Mouse (Mus musculus) intestine, embryonic 16.5 days (tissue): ENCODE data around the gene Nedd4. TPM values are rescaled to one million over a fixed set of nuclear protein-coding genes. Genes with fewer than 3 reads are reported as not detected.

Source experiments
- ATAC-seq: fragments of 200-750 bp; cut with Nextera tagmentation; 2 replicates; pipeline ENCODE4 v1.8.0; 2017; ENCODE audit warnings: moderate TSS enrichment, moderate library complexity
- H3K27ac ChIP-seq: fragments of 300-500 bp; sonication (generic); 2 replicates; pipeline ENCODE4 v1.5.1; 2014; ENCODE audit warnings: mild to moderate bottlenecking, low read length
- H3K27me3 ChIP-seq: fragments of 300-500 bp; sonication (generic); replicated peaks from 2 replicates; pipeline ENCODE4 v1.6.1; 2014; ENCODE audit warnings: low read length, control low read depth, mixed read lengths; ENCODE audit not compliant: control insufficient read depth, insufficient read depth
- H3K36me3 ChIP-seq: fragments of 300-500 bp; sonication (generic); 2 replicates; pipeline ENCODE4 v1.6.1; 2014; ENCODE audit warnings: low read length, control low read depth; ENCODE audit not compliant: control insufficient read depth, insufficient read depth
- H3K4me1 ChIP-seq: fragments of 300-500 bp; sonication (generic); 2 replicates; pipeline ENCODE4 v1.6.1; 2014; ENCODE audit warnings: low read length, control low read depth, mixed read lengths; ENCODE audit not compliant: control insufficient read depth, insufficient read depth
- H3K4me2 ChIP-seq: fragments of 300-500 bp; sonication (generic); 2 replicates; pipeline ENCODE4 v1.6.1; 2014; ENCODE audit warnings: low read depth, low read length, control low read depth
- H3K4me3 ChIP-seq: fragments of 300-500 bp; sonication (generic); 2 replicates; pipeline ENCODE4 v1.5.1; 2014; ENCODE audit warnings: mild to moderate bottlenecking, low read length
- H3K9ac ChIP-seq: fragments of 300-500 bp; sonication (generic); 2 replicates; pipeline ENCODE4 v1.6.1; 2014; ENCODE audit warnings: low read depth, low read length
- H3K9me3 ChIP-seq: fragments of 300-500 bp; sonication (generic); 2 replicates; pipeline ENCODE4 v1.6.1; 2016; ENCODE audit warnings: low read length, control low read depth; ENCODE audit not compliant: control insufficient read depth
- WGBS: fragments of 180-500 bp; shearing (Covaris S2); extraction: QIAGEN DNeasy Blood & Tissue Kit; methylation state at CpG from one replicate; pipeline ENCODE4 v1.1.7; 2014; 5-methylcytosine and 5-hydroxymethylcytosine counted together
- polyA plus RNA-seq: library from polyadenylated mRNA; unstranded; fragments of >200 nt; fragmentation: Nextera tagmentation; extraction: Ambion mirVana; gene quantifications from 2 replicates; pipeline ENCODE4 v1.2.1, GENCODE M21; 2015

Gene Nedd4
- polyA plus RNA-seq, 1 experiment from 2014 or later = 409 TPM

- H3K27ac ChIP-seq = no peak overlapping the region
- WGBS = 38% methylated on average over 4 of the region's 4 CpGs
- no peaks in the 10 kb centered on the region for H3K36me3 ChIP-seq
- H3K9ac ChIP-seq = no peak overlapping the region
- H3K9me3 ChIP-seq = no peaks in the 10 kb centered on the region
- H3K4me1 ChIP-seq = peaks cover 19% of the 10 kb centered on the region
- H3K4me2 ChIP-seq = no peak overlapping the region
- ATAC-seq = no peak
- H3K4me3 ChIP-seq = no peak overlapping the region
- no peaks in the 10 kb centered on the region for H3K27me3 ChIP-seq
Observed at GRCm38 (mm10) chr9:72781466-72781865, 119.3 kb downstream of the Nedd4 start.

- WGBS = 38% methylated on average over 8 of the region's 8 CpGs
- ATAC-seq = no peak
- H3K36me3 ChIP-seq = no peaks in the 10 kb centered on the region
- peaks cover 19% of the 10 kb centered on the region for H3K4me1 ChIP-seq
- H3K27me3 ChIP-seq = no peaks in the 10 kb centered on the region
- H3K4me3 ChIP-seq = no peak overlapping the region
- H3K27ac ChIP-seq = no peak overlapping the region
- no peaks in the 10 kb centered on the region for H3K9me3 ChIP-seq
- H3K4me2 ChIP-seq = no peak overlapping the region
- H3K9ac ChIP-seq = no peak overlapping the region
Observed at GRCm38 (mm10) chr9:72782121-72782520, 120.0 kb downstream of the Nedd4 start.

- Histone ChIP-seq H3K9me3 (no peaks in the 10 kb centered on the region), H3K36me3 (no peaks in the 10 kb centered on the region), H3K4me1 (peaks cover 8% of the 10 kb centered on the region), H3K4me3 (no peak overlapping the region), H3K9ac (no peak overlapping the region), H3K27me3 (no peaks in the 10 kb centered on the region), H3K4me2 (no peak overlapping the region), H3K27ac (no peak overlapping the region)
- 83% methylated on average over 1 of the region's 1 CpGs for WGBS
- no peak for ATAC-seq
Observed at GRCm38 (mm10) chr9:72787732-72788131, 125.6 kb downstream of the Nedd4 start.

GRCm38 (mm10) chr9:72790530-72791212, 128.5 kb downstream of the Nedd4 start:
- ATAC-seq = 0 out of 2 replicates have a peak, but pooled peaks have one; percentile 16
- Histone ChIP-seq H3K27me3 (no peaks in the 10 kb centered on the region), H3K4me1 (peaks cover 8% of the 10 kb centered on the region), H3K36me3 (no peaks in the 10 kb centered on the region), H3K9ac (no peak overlapping the region), H3K9me3 (no peaks in the 10 kb centered on the region), H3K4me3 (no peak overlapping the region), H3K27ac (peak overlapping the region; percentile 1), H3K4me2 (no peak overlapping the region)
- 48% methylated on average over 14 of the region's 14 CpGs for WGBS

GRCm38 (mm10) chr9:72791213-72791582, 129.1 kb downstream of the Nedd4 start:
- Histone ChIP-seq H3K4me3 (no peak overlapping the region), H3K27me3 (no peaks in the 10 kb centered on the region), H3K9ac (no peak overlapping the region), H3K27ac (peak overlapping the region; percentile 1; the same call in 1 of the 2 replicates), H3K4me2 (no peak overlapping the region), H3K36me3 (no peaks in the 10 kb centered on the region), H3K9me3 (no peaks in the 10 kb centered on the region), H3K4me1 (peaks cover 8% of the 10 kb centered on the region)
- no peak for ATAC-seq
- WGBS = 45% methylated on average over 10 of the region's 10 CpGs

GRCm38 (mm10) chr9:72791681-72792080, 129.5 kb downstream of the Nedd4 start:
- 34% methylated on average over 6 of the region's 6 CpGs for WGBS
- no peak for ATAC-seq

GRCm38 (mm10) chr9:72795243-72795642, 133.1 kb downstream of the Nedd4 start:
- Histone ChIP-seq H3K9ac (no peak overlapping the region), H3K36me3 (no peaks in the 10 kb centered on the region), H3K4me1 (peaks cover 8% of the 10 kb centered on the region), H3K27ac (no peak overlapping the region), H3K4me3 (no peak overlapping the region), H3K27me3 (no peaks in the 10 kb centered on the region), H3K4me2 (no peak overlapping the region), H3K9me3 (no peaks in the 10 kb centered on the region)
- 72% methylated on average over 3 of the region's 3 CpGs for WGBS
- no peak for ATAC-seq

More at GRCm38 (mm10) chr9:72791681-72792080, 129.5 kb downstream of the Nedd4 start:
- no peaks in the 10 kb centered on the region for H3K27me3 ChIP-seq
- H3K9me3 ChIP-seq = no peaks in the 10 kb centered on the region
- H3K4me1 ChIP-seq = peaks cover 8% of the 10 kb centered on the region
- H3K9ac ChIP-seq = no peak overlapping the region
- H3K27ac ChIP-seq = no peak overlapping the region
- no peak overlapping the region for H3K4me2 ChIP-seq
- no peaks in the 10 kb centered on the region for H3K36me3 ChIP-seq
- no peak overlapping the region for H3K4me3 ChIP-seq

- peaks cover 2% of the 10 kb centered on the region; the same call in 1 of the 2 replicates for H3K4me1 ChIP-seq
- H3K9ac ChIP-seq = no peak overlapping the region
- no peaks in the 10 kb centered on the region for H3K9me3 ChIP-seq
- ATAC-seq = no peak
- H3K4me2 ChIP-seq = 0 out of 2 replicates have a peak overlapping the region, but pooled peaks have one; percentile 17
- H3K36me3 ChIP-seq = no peaks in the 10 kb centered on the region
- H3K4me3 ChIP-seq = no peak overlapping the region
- H3K27me3 ChIP-seq = 0 out of 2 replicates have a peak, but pooled peaks cover 2% of the 10 kb centered on the region
- no peak overlapping the region for H3K27ac ChIP-seq
- WGBS = 45% methylated on average over 9 of the region's 9 CpGs
Observed at GRCm38 (mm10) chr9:72797136-72797621, 135.0 kb downstream of the Nedd4 start.
